Mouse (Mus musculus) WW6 (cell line): ENCODE results near the gene Usp5.
"Not testable (repeated sequence)": the region's sequence is repeated elsewhere in the genome, so short reads cannot be mapped to it uniquely, and the experiment has no call there.

Experiments
- DNase-seq: peaks from one replicate; pipeline ENCODE4 v3.0.0-alpha.2; 2013; ENCODE audit warnings: low read depth, low spot score

Usp5 gene

DNA sequence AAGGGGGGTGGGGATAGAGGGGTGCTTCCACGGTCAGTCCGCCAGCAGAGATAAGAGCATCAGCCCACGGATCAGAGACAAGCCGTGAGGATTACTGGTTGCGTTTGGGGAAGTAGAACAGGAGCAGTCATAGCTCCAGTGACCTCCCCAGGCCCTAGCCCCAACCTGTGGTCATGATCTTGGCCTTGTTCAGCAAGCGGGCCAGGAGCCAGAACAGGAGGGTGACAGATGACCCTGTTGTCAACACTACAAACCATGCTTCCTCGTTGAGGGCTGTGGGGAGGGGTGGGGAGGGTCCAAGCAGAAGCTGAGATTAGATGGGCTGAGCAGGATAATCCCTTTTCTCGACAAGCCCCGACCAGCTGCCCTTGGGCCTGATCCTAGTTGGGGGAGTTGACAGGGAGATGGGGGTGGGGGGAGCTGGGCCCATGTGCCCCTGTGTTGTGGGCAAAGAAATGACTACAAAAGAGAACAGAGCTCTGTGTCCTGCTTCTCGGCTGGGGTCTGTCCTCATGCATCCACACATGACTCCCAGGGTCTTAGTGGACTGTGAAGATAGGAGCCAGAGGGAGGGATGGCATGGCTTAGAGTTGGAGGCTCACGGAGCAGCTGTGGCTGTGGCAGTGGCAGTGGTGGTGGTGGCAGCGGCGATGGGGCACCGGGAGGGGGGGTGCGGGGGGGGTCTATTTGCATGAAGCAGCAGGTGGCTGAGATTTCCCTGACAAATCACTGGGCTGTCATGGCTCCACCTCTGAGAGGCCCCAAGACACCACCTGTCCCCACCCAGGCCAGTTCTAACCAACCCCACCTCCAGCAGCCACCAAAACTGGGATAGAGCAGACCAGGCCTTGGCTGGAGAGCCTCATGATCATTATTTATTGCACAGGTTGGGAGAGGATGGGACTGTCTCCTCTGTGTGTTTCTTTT is 11.2 kb upstream of the Usp5 start, which contains the start of gene Gnb3:
Gene Gnb3 (minus strand): TSS at position 35 of the 927 bp plus-strand sequence.
- DNase-seq, result no peak

- DNase-seq, result no peak
Observed at GRCm38 (mm10) chr6:124839805-124840204, 10.5 kb upstream of the Usp5 start.

DNA sequence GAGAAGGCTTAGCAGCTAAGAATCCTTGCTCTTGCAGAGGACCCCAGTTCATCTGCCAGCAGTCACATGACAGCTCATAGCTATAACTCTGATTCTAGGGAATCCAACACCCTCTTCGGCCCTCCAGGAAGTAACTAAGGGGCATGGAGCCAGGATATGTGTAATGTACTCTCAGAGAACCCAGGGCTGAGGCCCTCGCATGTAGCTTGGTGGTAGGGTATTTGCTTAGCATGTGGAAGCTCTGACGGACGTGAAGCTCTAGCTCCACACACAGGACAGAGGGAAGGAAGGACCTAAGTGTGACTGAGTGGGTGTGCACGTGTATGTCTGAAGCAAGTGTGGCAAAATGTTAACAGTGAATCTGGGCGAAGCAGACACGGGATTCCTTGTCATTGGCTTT is 7.1 kb upstream of the Usp5 start:
- DNase-seq, result no peak

- no peak for DNase-seq
Observed at GRCm38 (mm10) chr6:124835531-124835930, 6.2 kb upstream of the Usp5 start.

- no peak for DNase-seq
Observed at GRCm38 (mm10) chr6:124834512-124835081, 5.3 kb upstream of the Usp5 start.

GRCm38 (mm10) chr6:124831649-124832048 is 2.4 kb upstream of the Usp5 start:
- no peak for DNase-seq

GRCm38 (mm10) chr6:124831199-124831598 is 1.9 kb upstream of the Usp5 start:
- DNase-seq, result not testable (repeated sequence)

DNA sequence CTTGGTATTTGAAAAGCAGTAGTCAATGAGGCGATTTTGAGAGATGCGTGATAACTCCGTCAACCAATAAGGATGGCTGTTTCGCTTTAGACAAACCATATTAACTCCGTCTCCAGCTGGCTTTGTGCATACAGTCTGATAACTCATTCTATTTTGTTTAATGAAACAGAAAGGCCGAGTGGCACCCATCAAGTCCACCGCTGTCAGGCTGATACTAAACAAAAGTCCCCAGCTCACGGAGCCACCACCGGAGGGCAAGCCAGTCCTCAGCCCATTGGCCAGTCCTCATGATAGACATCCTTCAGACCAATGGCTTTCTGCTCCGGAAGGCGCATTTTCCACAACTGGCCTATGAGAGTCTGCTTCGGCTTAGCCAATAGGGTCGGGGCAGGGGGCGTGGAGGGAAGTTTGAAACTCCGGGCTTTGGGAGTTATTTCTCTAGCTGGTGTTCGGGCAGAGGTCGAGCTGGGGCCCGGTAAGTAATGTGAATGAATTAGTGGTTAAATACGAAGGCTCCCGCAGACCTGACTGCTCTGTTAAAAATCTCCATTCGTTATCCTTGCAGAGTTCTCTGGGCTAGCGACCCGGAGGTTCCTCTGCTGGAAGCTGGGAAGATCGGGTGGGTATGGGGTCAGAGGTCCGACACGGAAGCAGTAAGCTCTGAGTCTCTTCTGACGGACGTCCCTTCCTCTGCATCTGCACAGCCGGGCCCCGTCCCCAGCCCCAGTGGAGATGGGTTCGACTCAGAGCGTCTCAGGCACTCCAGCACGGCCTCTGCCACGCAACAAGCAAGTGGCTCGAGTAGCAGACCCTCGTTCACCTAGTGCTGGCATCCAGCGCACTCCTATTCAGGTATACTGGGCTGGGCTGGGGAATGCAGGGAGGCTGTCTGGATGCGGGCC is 766 bp upstream of the Usp5 start:
- peak; percentile 97 for DNase-seq

DNA sequence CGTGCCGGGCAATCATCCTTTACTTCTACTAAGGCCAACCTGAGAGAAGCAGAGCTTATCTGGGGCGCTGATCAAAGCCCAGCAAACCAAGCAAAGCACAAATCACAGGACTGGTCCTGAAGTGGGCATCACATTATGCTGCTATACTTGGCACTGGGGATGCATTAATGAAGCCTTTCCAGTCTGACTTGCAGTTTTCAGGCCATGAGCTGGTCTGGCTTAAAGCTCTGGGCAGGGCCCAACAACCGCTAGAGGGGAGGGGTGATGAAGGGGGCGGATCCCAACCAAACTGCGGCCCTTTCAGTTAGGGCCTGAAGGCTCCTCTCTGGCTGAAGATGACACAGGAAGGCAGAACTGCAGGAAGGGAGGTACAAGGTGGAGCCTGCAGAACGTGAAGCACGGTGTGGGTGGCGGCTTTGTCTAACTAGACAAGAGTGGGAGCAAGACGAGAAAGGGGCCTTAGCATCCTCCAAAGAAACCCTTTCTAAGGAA is 1.1 kb downstream of the Usp5 start:
- no peak for DNase-seq

DNA sequence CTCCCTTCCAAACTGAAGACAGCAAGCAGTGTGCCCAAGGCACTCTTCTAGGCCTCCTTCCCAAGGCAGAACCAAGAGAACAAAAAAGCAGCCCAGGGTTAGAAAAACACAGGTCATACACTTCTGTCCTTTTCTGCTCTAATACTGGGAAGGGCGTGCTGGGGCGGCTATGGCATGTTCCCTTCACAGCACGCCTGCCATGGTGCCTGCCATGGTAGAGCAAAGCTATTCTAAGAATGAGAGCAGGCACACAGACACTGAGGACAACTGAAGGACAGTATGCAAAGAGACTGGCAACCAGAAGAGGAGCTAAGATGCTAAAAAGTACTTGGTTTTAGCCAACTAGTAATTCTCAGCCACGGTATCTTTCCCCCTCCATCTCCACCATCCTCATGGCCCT is 7.2 kb downstream of the Usp5 start:
- DNase-seq, result no peak

- DNase-seq, result no peak
Observed at GRCm38 (mm10) chr6:124820891-124821290, 8.4 kb downstream of the Usp5 start.

DNA sequence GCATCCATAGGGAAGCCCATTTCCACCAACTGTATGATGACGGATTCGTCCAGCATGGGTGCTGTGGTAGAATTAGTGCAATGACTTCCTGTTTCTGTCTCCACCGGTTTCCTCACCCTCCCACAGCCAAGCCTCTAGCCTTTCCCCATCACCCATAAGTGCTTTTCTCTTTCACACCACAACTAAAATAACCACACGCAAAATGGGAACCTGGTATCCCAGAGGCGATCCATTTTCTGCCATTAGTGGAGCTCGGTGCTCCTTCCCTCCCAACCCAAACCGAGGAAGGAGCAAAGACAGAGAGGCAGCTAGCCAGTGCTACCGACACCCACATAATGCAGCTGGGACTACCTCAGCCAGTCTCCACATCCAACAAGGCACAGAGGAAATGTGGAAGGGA is 11.3 kb downstream of the Usp5 start:
- no peak for DNase-seq

DNA sequence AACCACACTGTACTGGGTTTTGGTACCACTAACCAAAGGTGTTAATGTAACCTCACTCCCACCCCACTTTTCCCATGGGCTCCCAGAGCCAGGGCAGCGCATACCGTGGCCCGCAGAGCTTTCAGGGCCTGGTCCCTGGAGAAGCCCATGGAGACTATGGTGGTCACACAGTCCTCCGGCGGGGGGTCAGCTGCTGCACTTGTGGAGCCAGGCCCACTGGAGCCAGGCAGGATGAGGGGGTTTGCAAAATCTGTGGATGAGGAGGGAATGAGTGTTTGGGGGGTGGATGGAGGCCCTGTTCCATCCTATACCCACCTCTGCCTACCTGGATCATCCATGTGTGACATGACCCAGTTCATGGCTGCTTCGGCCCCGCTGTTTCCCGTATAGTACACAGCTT is 11.7 kb downstream of the Usp5 start:
- no peak for DNase-seq

DNA sequence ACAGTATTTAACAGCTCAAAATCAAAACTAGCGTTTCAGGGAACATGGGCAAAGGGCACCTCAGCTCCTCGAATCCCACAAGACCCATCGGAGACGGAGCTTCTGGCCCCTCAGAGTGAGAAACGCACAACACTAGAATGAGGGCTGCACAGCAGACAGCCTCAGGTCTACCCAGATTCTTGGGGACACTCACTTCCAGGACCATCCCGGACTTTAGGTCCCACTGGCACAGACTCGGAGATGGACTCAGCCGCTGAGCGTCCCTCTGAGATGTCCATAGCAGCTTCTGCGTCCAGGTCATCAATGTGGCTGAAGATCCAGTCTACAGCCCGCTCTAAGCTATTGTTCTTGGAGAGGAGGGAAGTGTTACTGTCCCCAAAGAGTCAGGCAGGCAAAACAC is 12.2 kb downstream of the Usp5 start:
- no peak for DNase-seq

- DNase-seq, result no peak
Observed at GRCm38 (mm10) chr6:124816611-124817010, 12.7 kb downstream of the Usp5 start.

DNA sequence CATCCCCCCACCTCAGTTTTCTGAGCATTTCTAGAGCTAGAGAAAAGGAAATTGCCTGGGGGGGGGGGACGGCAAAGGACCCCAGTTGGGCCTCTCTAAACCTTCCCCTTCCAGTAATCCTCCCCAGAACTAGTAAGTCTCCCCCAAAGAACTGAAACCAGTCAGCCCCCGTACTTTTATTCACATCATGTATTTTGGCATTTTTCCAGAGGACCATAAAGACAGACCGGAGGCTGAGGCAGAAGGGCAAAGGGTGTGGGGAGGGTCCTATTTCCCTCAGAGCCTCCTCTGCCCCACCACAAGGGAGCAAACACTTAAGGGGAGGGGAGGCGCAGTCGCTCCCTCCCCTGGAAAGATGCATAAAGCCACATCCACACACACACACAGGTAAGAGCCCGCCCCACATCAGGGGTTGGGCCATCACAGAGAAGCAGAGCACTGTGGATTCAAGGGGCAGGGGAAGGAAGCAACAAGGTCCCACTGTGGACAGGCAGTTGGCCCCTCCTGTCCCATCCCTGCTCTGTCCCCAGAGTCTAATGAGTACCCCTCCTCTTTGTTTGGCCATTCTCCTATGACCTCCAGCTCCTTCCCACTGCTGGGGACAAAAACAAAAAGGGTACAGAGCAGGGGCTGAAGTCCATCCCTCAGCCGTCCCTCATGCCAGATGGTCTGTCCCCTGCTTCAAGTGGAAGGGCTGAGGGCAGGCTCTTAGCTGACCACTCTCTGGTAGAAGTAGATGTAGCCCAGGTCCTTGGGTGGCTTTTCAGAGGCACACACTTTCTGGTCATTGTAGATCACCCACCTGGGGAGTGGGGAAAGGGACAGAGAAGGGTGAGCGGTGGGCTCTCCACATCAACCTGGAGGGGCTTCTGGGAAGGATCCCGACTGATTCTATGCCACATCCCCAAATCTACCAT is 14.2 kb downstream of the Usp5 start:
- DNase-seq, result no peak

- DNase-seq, result no peak
Observed at GRCm38 (mm10) chr6:124814448-124814847, 14.8 kb downstream of the Usp5 start.

DNA sequence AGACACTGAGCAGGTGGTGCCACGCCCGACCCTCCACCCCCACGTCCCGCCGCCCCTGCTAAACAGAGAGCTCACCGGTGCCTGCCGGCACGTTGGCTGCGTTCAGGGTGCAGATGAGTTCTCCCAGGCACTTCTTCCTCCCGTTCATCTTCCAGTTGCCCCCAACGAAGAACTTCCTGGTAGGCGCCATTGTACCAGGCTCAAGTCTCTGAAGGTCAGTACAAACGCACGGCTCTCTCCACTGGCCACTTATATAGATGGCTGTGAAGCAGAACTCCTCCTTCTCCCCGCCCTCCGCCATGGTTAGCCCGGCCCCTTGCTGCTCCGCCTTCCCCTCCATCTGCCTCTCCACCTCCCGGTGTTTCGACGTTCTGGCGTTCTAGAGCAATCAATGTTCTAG is 15.4 kb downstream of the Usp5 start, which contains the start of gene Tpi1:
Gene Tpi1 (minus strand): TSS at position 364 of the 400 bp plus-strand sequence.
- DNase-seq, result peak; percentile 81

- DNase-seq, result no peak
Observed at GRCm38 (mm10) chr6:124813496-124813895, 15.8 kb downstream of the Usp5 start.

DNA sequence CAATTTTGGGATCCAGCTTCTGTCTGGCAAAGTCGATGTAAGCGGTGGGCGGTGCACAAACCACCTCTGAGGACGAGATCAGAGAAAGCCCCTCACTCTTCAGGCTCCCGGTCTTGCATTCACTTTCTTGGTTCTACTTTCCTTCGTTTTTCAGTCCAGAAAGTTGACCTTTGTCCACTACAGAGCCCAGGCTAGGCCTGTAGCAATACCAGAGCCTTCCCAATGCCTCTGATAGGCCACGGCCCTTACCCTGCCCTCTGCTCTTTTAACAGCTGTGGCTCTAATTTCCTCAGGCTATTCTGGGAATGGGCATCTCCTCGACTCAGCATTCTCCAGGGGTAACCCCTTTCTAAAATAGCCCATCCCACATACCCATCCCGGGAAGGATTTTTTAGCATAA is 16.4 kb downstream of the Usp5 start:
- no peak for DNase-seq
